Mouse (Mus musculus): ENCODE measurements around the gene Bmpr1b.
A peak's percentile ranks its signal among the peaks of the same experiment; 100 is the strongest.
"Not testable (repeated sequence)": the region's sequence is repeated elsewhere in the genome, so short reads cannot be mapped to it uniquely, and the experiment has no call there.

Gene Bmpr1b

GRCm38 (mm10) chr3:142168863-142169521 is at the start of gene Bmpr1b:
Bmpr1b (minus strand) TSS chr3:142169425.
- peak; percentile 24 for DNase-seq (ENCODE audit: low read depth)

- no peak for DNase-seq (ENCODE audit: low read depth)
Observed at GRCm38 (mm10) chr3:142212821-142213220, 43.6 kb upstream of the Bmpr1b start.

GRCm38 (mm10) chr3:142212186-142212585 is 43.0 kb upstream of the Bmpr1b start:
- no peak for DNase-seq (ENCODE audit: low read depth)

- no peak for DNase-seq (ENCODE audit: low read depth)
Observed at GRCm38 (mm10) chr3:142209981-142210380, 40.8 kb upstream of the Bmpr1b start.

GRCm38 (mm10) chr3:142209057-142209456 is 39.8 kb upstream of the Bmpr1b start:
- no peak for DNase-seq (ENCODE audit: low read depth)

- no peak for DNase-seq (ENCODE audit: low read depth)
Observed at GRCm38 (mm10) chr3:142207488-142207887, 38.3 kb upstream of the Bmpr1b start.

GRCm38 (mm10) chr3:142206316-142206715 is 37.1 kb upstream of the Bmpr1b start:
- no peak for DNase-seq (ENCODE audit: low read depth)

- DNase-seq (ENCODE audit: low read depth): no peak
Observed at GRCm38 (mm10) chr3:142196142-142196541, 26.9 kb upstream of the Bmpr1b start.

- not testable (repeated sequence) for DNase-seq (ENCODE audit: low read depth)
Observed at GRCm38 (mm10) chr3:142191627-142192026, 22.4 kb upstream of the Bmpr1b start.

GRCm38 (mm10) chr3:142186551-142186950 is 17.3 kb upstream of the Bmpr1b start:
- DNase-seq (ENCODE audit: low read depth): peak; percentile 45

GRCm38 (mm10) chr3:142173996-142174395 is 4.8 kb upstream of the Bmpr1b start:
- DNase-seq (ENCODE audit: low read depth): no peak

- DNase-seq (ENCODE audit: low read depth): no peak
Observed at GRCm38 (mm10) chr3:142168251-142168862, 868 bp downstream of the Bmpr1b start.

- DNase-seq (ENCODE audit: low read depth): no peak
Observed at GRCm38 (mm10) chr3:142164981-142165380, 4.2 kb downstream of the Bmpr1b start.

- no peak for DNase-seq (ENCODE audit: low read depth)
Observed at GRCm38 (mm10) chr3:142163896-142164295, 5.3 kb downstream of the Bmpr1b start.

GRCm38 (mm10) chr3:142161405-142161804 is 7.8 kb downstream of the Bmpr1b start:
- DNase-seq (ENCODE audit: low read depth): no peak

GRCm38 (mm10) chr3:142151980-142152379 is 17.2 kb downstream of the Bmpr1b start:
- no peak for DNase-seq (ENCODE audit: low read depth)

- no peak for DNase-seq (ENCODE audit: low read depth)
Observed at GRCm38 (mm10) chr3:142138796-142139195, 30.4 kb downstream of the Bmpr1b start.

- DNase-seq (ENCODE audit: low read depth): no peak
Observed at GRCm38 (mm10) chr3:142126379-142126778, 42.8 kb downstream of the Bmpr1b start.

GRCm38 (mm10) chr3:142125556-142125955 is 43.7 kb downstream of the Bmpr1b start:
- DNase-seq (ENCODE audit: low read depth): no peak

- DNase-seq (ENCODE audit: low read depth): no peak
Observed at GRCm38 (mm10) chr3:142124255-142124654, 45.0 kb downstream of the Bmpr1b start.

- DNase-seq (ENCODE audit: low read depth): no peak
Observed at GRCm38 (mm10) chr3:142122376-142122775, 46.8 kb downstream of the Bmpr1b start.

GRCm38 (mm10) chr3:142120795-142121194 is 48.4 kb downstream of the Bmpr1b start:
- DNase-seq (ENCODE audit: low read depth): no peak

GRCm38 (mm10) chr3:142114762-142115316 is 54.4 kb downstream of the Bmpr1b start:
- DNase-seq (ENCODE audit: low read depth): no peak
